Mouse (Mus musculus) lung, adult 2 months (tissue): Measurements from ENCODE around the gene Calr3. TPM values are rescaled to one million over a fixed set of nuclear protein-coding genes. Genes with fewer than 3 reads are reported as not detected.
A peak's percentile ranks its signal among the peaks of the same experiment; 100 is the strongest.

ENCODE experiments used
- DNase-seq: peaks from one replicate; pipeline ENCODE4 v3.0.0; 2022
- H3K4me1 ChIP-seq: fragments of 200-500 bp; 2 replicates; pipeline ENCODE4 v1.6.1; 2011; ENCODE audit warnings: low read length; ENCODE audit not compliant: control insufficient read depth, insufficient read depth
- H3K4me3 ChIP-seq: fragments of 200-500 bp; replicated peaks from 2 replicates; pipeline ENCODE3; 2011; ENCODE audit warnings: low read depth, mild to moderate bottlenecking, control low read depth, low read length; ENCODE audit errors: extremely low read depth
- CTCF ChIP-seq: fragments of 200-500 bp; IDR thresholded peaks from 2 replicates; pipeline ENCODE4 v1.5.1; 2011; ENCODE audit warnings: mild to moderate bottlenecking, low read length, control low read depth; ENCODE audit not compliant: insufficient read depth
- POLR2A ChIP-seq: fragments of 200-500 bp; IDR thresholded peaks from 2 replicates; pipeline ENCODE4 v1.6.1; 2011; ENCODE audit warnings: low read depth, mild to moderate bottlenecking, control low read depth, low read length, borderline replicate concordance; ENCODE audit errors: extremely low read depth
- WGBS: fragments of 180-500 bp; shearing (Covaris S2); methylation state at CpG from one replicate; pipeline ENCODE4 v1.1.7; 2018; 5-methylcytosine and 5-hydroxymethylcytosine counted together
- polyA plus RNA-seq: library from polyadenylated mRNA; depleted of rRNA; stranded (reverse); fragments of >200 nt; gene quantifications from 2 replicates; pipeline ENCODE4 v1.2.3, GENCODE M21; 2012; rRNA removed

The Calr3 gene
- polyA plus RNA-seq, 1 experiment, result 0.49 TPM

DNA sequence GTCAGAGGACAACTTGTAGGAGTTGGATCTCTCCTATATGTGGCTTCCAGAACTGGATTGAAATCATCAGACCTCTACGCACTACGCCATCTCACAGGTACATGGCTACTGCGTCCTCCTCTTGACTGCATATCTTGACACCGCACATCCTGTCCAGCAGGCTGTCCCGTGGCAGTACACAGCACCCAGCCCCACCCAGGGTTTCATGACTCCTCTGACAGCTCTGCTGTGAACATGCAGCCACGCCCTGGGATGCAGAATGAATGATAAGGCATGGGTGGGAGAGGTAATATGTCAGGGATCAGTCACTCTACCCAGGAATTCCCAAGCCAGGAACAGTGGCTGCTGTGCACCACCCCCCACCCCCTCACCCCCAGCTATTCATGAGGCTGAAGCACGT, 29.8 kb downstream of the Calr3 start:
- no peak for TF ChIP-seq POLR2A
- no peak for TF ChIP-seq CTCF
- Histone ChIP-seq H3K4me3 (no peak overlapping the region), H3K4me1 (peaks cover 12% of the 10 kb centered on the region)
- no peak for DNase-seq
- WGBS, result 59% methylated on average over 7 of the region's 7 CpGs

DNA sequence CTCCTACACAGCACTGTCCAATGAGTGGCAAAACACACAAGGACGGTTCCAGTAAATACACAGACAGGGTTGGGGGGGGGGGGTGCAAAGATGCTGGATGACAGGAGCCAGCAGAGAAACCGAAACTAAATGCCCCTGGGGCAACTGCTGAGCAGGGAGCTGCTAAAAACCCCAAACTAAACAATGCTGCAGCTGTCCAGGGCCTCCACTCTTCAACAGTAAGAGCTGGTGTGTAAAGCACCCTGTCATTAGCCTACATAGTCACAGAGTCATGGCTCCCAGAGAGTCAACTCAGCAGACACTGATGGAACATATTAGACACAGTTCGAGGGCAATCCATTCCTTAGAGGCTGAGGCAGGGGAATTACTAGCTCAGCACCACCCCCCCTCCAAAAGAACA, 34.2 kb downstream of the Calr3 start:
- WGBS, result 29% methylated on average over 3 of the region's 3 CpGs
- Histone ChIP-seq H3K4me1 (peaks cover 12% of the 10 kb centered on the region), H3K4me3 (no peak overlapping the region)
- no peak for DNase-seq
- TF ChIP-seq POLR2A (no peak), CTCF (no peak)

DNA sequence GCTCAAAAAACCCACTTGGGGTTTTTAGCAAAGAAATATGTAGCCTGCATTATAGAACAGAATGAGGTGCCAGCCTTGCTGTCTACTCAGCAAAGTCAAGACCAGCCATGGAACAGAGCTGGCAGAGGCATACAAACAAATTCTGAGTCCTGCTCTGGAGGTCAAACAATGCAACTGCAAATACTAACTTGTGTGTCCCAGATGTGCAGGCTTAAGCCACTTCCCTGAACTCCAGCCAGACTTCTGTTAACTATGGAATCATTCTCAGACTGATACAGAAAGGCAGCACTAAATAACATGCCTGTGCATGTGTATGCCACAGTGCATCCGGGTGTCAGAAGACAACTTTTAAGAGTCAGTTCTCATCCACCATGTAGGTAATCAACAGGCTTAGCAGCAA, 35.8 kb downstream of the Calr3 start:
- Histone ChIP-seq H3K4me3 (no peak overlapping the region), H3K4me1 (peaks cover 6% of the 10 kb centered on the region)
- WGBS, result 60% methylated on average over 1 of the region's 1 CpGs
- TF ChIP-seq CTCF, result no peak
- TF ChIP-seq POLR2A, result no peak
- no peak for DNase-seq

DNA sequence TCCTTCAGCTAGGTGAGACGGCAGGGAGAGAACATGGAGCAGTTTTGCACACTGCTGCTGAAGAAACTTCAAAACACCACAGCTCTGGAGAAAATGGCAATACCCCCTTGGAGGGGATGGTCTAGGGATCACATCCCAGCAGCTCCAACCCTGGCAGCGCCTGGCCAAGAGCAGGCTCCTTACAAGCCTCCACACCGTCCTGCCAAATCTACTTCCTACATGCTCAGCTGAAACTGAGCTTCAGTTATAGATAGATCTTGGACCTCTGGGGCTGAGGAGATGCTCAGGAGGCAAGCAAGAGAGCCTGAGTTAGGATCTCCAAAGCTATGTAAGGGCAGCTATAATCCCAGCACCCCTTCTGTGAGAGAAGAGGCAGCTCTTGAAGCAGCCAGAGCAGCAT, 40.7 kb downstream of the Calr3 start:
- peaks cover 19% of the 10 kb centered on the region for H3K4me1 ChIP-seq
- TF ChIP-seq POLR2A (no peak), CTCF (no peak)
- no peak overlapping the region for H3K4me3 ChIP-seq
- no peak for DNase-seq
- 81% methylated on average over 3 of the region's 3 CpGs for WGBS

DNA sequence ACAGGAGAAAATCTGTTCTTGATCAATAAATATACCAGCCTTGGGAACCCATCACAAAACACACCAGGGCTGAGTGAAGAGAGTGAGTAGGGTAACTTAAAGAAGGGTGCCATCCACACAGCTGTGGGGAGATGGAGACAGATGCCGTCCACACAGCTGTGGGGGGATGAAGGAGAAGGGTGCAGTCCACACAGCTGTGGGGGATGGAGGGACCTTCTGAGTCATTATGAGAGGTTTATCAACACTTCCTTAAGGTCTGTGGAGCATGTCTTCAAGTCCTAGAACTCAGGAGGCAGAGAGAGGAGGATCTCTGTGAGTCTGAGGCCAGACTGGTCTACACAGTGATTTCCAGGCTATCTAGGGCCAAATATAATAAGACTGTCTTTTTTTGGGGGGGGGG, 42.3 kb downstream of the Calr3 start:
- no peak for DNase-seq
- TF ChIP-seq CTCF (no peak), POLR2A (no peak)
- WGBS, result 61% methylated on average over 1 of the region's 1 CpGs
- no peak overlapping the region for H3K4me3 ChIP-seq
- H3K4me1 ChIP-seq, result peaks cover 19% of the 10 kb centered on the region

DNA sequence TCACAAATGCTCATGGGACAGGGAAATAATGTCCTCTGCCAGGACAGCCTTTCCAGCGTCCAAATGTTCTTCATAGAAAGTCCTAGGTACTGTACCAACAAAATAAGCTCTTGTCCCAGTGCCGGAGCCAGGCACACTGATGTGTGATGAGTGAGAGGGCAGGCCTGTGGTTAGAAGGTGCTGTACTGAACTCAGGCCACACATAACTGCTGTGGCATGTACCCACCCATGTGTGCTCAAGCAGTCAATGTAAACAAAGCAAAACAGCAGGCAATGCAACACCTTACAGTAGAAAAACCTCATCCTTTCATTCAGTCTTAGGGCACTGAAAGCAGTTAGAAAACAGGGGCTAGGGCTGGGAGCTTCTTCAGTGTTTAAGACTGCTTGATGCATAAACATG, 57.9 kb downstream of the Calr3 start:
- TF ChIP-seq POLR2A, result no peak
- TF ChIP-seq CTCF, result no peak
- DNase-seq, result no peak
- no peak overlapping the region for H3K4me3 ChIP-seq
- 79% methylated on average over 2 of the region's 2 CpGs for WGBS
- no peaks in the 10 kb centered on the region for H3K4me1 ChIP-seq

DNA sequence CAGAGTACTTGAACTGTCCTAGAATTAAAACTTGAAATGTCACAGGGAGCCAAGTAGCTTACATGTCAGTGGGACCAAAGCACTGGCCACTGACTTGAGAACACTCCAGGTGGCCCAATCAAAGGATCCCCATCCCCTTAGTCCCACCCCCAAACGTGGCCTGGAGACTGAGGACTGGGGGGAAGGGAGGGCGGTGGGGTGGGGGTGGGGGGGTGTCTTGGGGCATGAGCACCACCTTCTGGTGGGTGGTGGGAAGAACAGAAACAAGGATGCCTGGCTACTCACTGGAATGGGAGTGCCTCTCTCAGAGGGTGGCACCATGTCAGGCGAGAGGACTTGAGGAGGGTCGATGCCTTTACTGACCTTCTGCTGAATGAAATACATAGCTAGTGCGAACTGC, 61.3 kb downstream of the Calr3 start:
- no peaks in the 10 kb centered on the region for H3K4me1 ChIP-seq
- TF ChIP-seq CTCF, result peak; percentile 30; the same call in 1 of the 2 replicates
- TF ChIP-seq POLR2A, result no peak
- no peak overlapping the region for H3K4me3 ChIP-seq
- no peak for DNase-seq
- 55% methylated on average over 5 of the region's 5 CpGs for WGBS

DNA sequence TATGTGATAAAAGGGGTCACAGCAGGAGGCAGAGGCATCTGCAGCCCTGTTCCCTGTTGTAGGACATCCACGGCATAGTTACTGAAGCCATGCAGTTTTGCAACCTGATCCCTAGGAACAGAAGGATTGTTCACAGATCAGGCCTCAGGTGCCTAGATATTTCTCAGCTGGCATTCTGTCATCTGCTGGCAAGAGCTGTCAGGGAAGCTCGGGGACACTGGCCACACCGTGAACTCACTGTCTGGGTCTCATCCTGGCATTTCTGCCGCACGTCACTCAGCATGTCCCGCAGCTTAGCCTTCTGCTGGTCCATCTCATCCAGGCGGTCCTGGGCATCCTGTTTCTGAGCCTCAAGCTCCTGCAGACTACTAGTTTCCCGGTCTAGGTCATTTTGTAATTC, 63.0 kb downstream of the Calr3 start:
- TF ChIP-seq POLR2A (no peak), CTCF (no peak)
- Histone ChIP-seq H3K4me3 (no peak overlapping the region), H3K4me1 (no peaks in the 10 kb centered on the region)
- DNase-seq, result no peak
- WGBS, result 86% methylated on average over 8 of the region's 8 CpGs

DNA sequence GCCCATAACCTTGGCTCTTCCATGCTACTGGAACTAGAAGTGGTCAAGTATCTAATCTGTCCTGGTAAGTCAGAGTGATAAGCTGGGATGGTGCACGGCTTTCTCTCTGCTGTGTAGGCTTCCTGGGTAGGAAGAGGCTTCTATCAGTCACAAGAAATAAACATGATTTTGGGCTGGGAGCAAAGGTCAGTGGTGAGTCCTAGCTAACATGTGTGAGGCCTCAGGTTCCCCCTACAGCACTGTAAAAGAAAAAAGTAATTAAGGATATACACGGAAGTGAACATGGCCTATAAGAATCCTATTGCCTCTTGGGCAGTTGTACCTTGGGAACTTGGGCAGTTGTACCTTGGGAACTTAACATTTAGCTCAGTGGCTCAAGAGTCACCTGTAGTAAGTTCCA, 66.8 kb downstream of the Calr3 start:
- TF ChIP-seq POLR2A, result no peak
- TF ChIP-seq CTCF, result no peak

DNA sequence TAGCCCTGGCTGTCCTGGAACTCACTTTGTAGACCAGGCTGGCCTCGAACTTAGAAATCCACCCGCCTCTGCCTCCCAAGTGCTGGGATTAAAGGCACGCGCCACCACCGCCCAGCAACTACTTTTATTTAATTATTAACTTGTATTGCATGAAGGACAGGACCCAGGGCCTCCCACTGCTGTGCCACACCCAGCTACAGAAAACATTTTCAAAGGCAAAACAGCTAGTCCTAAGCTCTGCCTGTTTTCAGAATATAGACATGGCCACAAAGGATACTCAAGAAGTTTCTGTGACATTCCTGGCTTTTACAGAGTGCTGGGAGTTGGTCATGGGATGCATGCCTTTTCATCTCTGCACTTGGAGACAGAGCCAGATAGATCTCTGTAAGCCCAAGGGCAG, 67.4 kb downstream of the Calr3 start:
- no peak for DNase-seq
- TF ChIP-seq CTCF (no peak), POLR2A (no peak)
- 92% methylated on average over 5 of the region's 5 CpGs for WGBS
- H3K4me1 ChIP-seq, result no peaks in the 10 kb centered on the region
- no peak overlapping the region for H3K4me3 ChIP-seq

More for the DNA sequence above, 66.8 kb downstream of the Calr3 start:
- H3K4me3 ChIP-seq, result no peak overlapping the region
- no peak for DNase-seq
- WGBS, result 76% methylated on average over 2 of the region's 2 CpGs
- H3K4me1 ChIP-seq, result no peaks in the 10 kb centered on the region

DNA sequence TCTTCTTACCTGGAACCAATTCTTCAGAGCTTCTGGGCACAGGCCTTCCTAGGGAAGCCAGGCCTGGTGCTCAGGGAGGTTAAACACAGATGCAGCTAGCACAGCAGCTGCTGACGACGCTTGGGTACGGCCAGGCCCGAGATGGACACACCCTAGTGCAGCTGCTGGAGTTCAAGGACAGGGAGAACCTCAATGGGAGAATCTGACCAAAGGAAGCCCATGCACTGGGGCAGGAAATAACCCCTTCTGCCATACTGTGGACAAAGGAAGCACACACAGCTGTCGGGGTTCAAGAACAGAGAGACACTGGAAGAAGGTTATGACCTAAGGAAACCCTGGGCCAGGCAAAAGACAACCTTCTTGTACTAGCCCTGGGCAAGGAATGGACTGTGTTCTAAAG, 68.5 kb downstream of the Calr3 start:
- Histone ChIP-seq H3K4me3 (no peak overlapping the region), H3K4me1 (no peaks in the 10 kb centered on the region)
- no peak for DNase-seq
- TF ChIP-seq POLR2A (no peak), CTCF (no peak)
- WGBS, result 48% methylated on average over 5 of the region's 5 CpGs

Other genes with a start within 250 kb of the Calr3 start
- 0.25 TPM in 1 of 2 replicates, not detected in the other for gene Cib3, start 231.0 kb downstream of the Calr3 start, polyA plus RNA-seq
- not detected in 2 replicates for gene Gm11034, start 230.2 kb downstream of the Calr3 start, polyA plus RNA-seq
- 35.9 and 50.0 TPM in 2 replicates for gene Fam32a, start 224.1 kb downstream of the Calr3 start, polyA plus RNA-seq
- 67.5 and 78.6 TPM in 2 replicates for gene Ap1m1, start 203.9 kb downstream of the Calr3 start, polyA plus RNA-seq
- gene Gm10282, start 138.6 kb downstream of the Calr3 start, polyA plus RNA-seq, result 0.53 and 1.8 TPM in 2 replicates
- gene Klf2, start 124.8 kb downstream of the Calr3 start, polyA plus RNA-seq, result 144 and 340 TPM in 2 replicates
- 35.5 and 48.3 TPM in 2 replicates for gene Eps15l1, start 22.4 kb downstream of the Calr3 start, polyA plus RNA-seq
- gene 1700030K09Rik, start within 50 bp of the Calr3 start, polyA plus RNA-seq, result 6.4 and 8.7 TPM in 2 replicates
- gene Cherp, start 31.4 kb upstream of the Calr3 start, polyA plus RNA-seq, result 44.5 and 47.0 TPM in 2 replicates
- 66.5 and 74.9 TPM in 2 replicates for gene Slc35e1, start 48.7 kb upstream of the Calr3 start, polyA plus RNA-seq
- gene Med26, start 104.4 kb upstream of the Calr3 start, polyA plus RNA-seq, result 10.0 and 14.3 TPM in 2 replicates
- gene Smim7, start 127.2 kb upstream of the Calr3 start, polyA plus RNA-seq, result 42.2 and 48.3 TPM in 2 replicates
- 39.3 and 101 TPM in 2 replicates for gene Tmem38a, start 128.2 kb upstream of the Calr3 start, polyA plus RNA-seq
- 0.97 and 1.0 TPM in 2 replicates for gene Nwd1, start 202.8 kb upstream of the Calr3 start, polyA plus RNA-seq